Mouse (Mus musculus): Measurements from ENCODE around the gene Rinl. TPM values are rescaled to one million over a fixed set of nuclear protein-coding genes. Genes with fewer than 3 reads are reported as not detected.
A peak's percentile ranks its signal among the peaks of the same experiment; 100 is the strongest.

The Rinl gene
- total RNA-seq, 1 experiment from 2014 or later = 67.9 TPM

- no peak for ATAC-seq (replicated peaks; ENCODE audit: insufficient number of reproducible peaks, low FRiP score, low TSS enrichment, poor library complexity, severe bottlenecking)
These were observed 9.9 kb upstream of the Rinl start for GRCm38 (mm10) chr7:28778825-28779224.

GRCm38 (mm10) chr7:28780067-28780658 lies 8.6 kb upstream of the Rinl start:
- peak; percentile 87 for ATAC-seq (replicated peaks; ENCODE audit: insufficient number of reproducible peaks, low FRiP score, low TSS enrichment, poor library complexity, severe bottlenecking)

GRCm38 (mm10) chr7:28780857-28781256 lies 7.9 kb upstream of the Rinl start:
- no peak for ATAC-seq (replicated peaks; ENCODE audit: insufficient number of reproducible peaks, low FRiP score, low TSS enrichment, poor library complexity, severe bottlenecking)

- ATAC-seq (replicated peaks; ENCODE audit: insufficient number of reproducible peaks, low FRiP score, low TSS enrichment, poor library complexity, severe bottlenecking) = peak; percentile 66
These were observed 7.5 kb upstream of the Rinl start for GRCm38 (mm10) chr7:28781261-28781663.

- no peak for ATAC-seq (replicated peaks; ENCODE audit: insufficient number of reproducible peaks, low FRiP score, low TSS enrichment, poor library complexity, severe bottlenecking)
These were observed 3.6 kb upstream of the Rinl start for GRCm38 (mm10) chr7:28785161-28785560.

- ATAC-seq (replicated peaks; ENCODE audit: insufficient number of reproducible peaks, low FRiP score, low TSS enrichment, poor library complexity, severe bottlenecking) = no peak
These were observed 885 bp upstream of the Rinl start for GRCm38 (mm10) chr7:28787884-28788283.

- ATAC-seq (replicated peaks; ENCODE audit: insufficient number of reproducible peaks, low FRiP score, low TSS enrichment, poor library complexity, severe bottlenecking) = no peak
These were observed 466 bp downstream of the Rinl start for GRCm38 (mm10) chr7:28789235-28789634.

GRCm38 (mm10) chr7:28790066-28790806 lies 1.5 kb downstream of the Rinl start:
- ATAC-seq (replicated peaks; ENCODE audit: insufficient number of reproducible peaks, low FRiP score, low TSS enrichment, poor library complexity, severe bottlenecking) = no peak

GRCm38 (mm10) chr7:28791706-28792105 lies 2.9 kb downstream of the Rinl start:
- ATAC-seq (replicated peaks; ENCODE audit: insufficient number of reproducible peaks, low FRiP score, low TSS enrichment, poor library complexity, severe bottlenecking) = no peak

- ATAC-seq (replicated peaks; ENCODE audit: insufficient number of reproducible peaks, low FRiP score, low TSS enrichment, poor library complexity, severe bottlenecking) = peak; percentile 32
These were observed 3.8 kb downstream of the Rinl start for GRCm38 (mm10) chr7:28792391-28793185.

- no peak for ATAC-seq (replicated peaks; ENCODE audit: insufficient number of reproducible peaks, low FRiP score, low TSS enrichment, poor library complexity, severe bottlenecking)
These were observed 5.1 kb downstream of the Rinl start for GRCm38 (mm10) chr7:28793834-28794233.

- ATAC-seq (replicated peaks; ENCODE audit: insufficient number of reproducible peaks, low FRiP score, low TSS enrichment, poor library complexity, severe bottlenecking) = no peak
These were observed 5.7 kb downstream of the Rinl start for GRCm38 (mm10) chr7:28794496-28794895.

GRCm38 (mm10) chr7:28795832-28796231 lies 7.1 kb downstream of the Rinl start:
- ATAC-seq (replicated peaks; ENCODE audit: insufficient number of reproducible peaks, low FRiP score, low TSS enrichment, poor library complexity, severe bottlenecking) = peak; percentile 50

- peak; percentile 76 for ATAC-seq (replicated peaks; ENCODE audit: insufficient number of reproducible peaks, low FRiP score, low TSS enrichment, poor library complexity, severe bottlenecking)
These were observed 7.8 kb downstream of the Rinl start for GRCm38 (mm10) chr7:28796562-28796975.

- no peak for ATAC-seq (replicated peaks; ENCODE audit: insufficient number of reproducible peaks, low FRiP score, low TSS enrichment, poor library complexity, severe bottlenecking)
These were observed 11.2 kb downstream of the Rinl start for GRCm38 (mm10) chr7:28799994-28800393.

- no peak for ATAC-seq (replicated peaks; ENCODE audit: insufficient number of reproducible peaks, low FRiP score, low TSS enrichment, poor library complexity, severe bottlenecking)
These were observed 12.7 kb downstream of the Rinl start for GRCm38 (mm10) chr7:28801451-28801850.

GRCm38 (mm10) chr7:28801901-28802670 lies 13.3 kb downstream of the Rinl start:
- no peak for ATAC-seq (replicated peaks; ENCODE audit: insufficient number of reproducible peaks, low FRiP score, low TSS enrichment, poor library complexity, severe bottlenecking)

GRCm38 (mm10) chr7:28802846-28803588 lies 14.2 kb downstream of the Rinl start:
- no peak for ATAC-seq (replicated peaks; ENCODE audit: insufficient number of reproducible peaks, low FRiP score, low TSS enrichment, poor library complexity, severe bottlenecking)
